In genomic region chr8:71507589-71508104, GRCm38 (mm10) we compare ENCODE assay signal across 8 mouse cellular contexts. TPM values are rescaled to one million over a fixed set of nuclear protein-coding genes. Genes with fewer than 3 reads are reported as not detected.
DNase-seq lines count a peak whose midpoint lies in the region; ATAC-seq and TF ChIP-seq lines count a peak whose summit lies in the region.

No protein-coding gene starts in this region.

- DNase-seq in urinary bladder, adult 18-20 months (ENCODE audit: low spot score in 2 of 2), result peak; percentile 42 to 57
- DNase-seq in urinary bladder, postnatal 10 days (ENCODE audit: low spot score), result no peak
- DNase-seq in heart, adult 9 months (ENCODE audit: low spot score in 2 of 2), result peak; percentile 76 to 84
- peak; percentile 52 to 59 for DNase-seq in kidney, adult 8-10 months
- peak; percentile 91 for DNase-seq in limb, embryonic 14.5 days (ENCODE audit: low spot score)
- peak; percentile 78 for DNase-seq in testis, postnatal 10 days (ENCODE audit: low spot score)

- H3K9me3 ChIP-seq in embryonic facial prominence, embryonic 15.5 days (replicated peaks), result no peaks in the 10 kb centered on the region
- H3K9me3 ChIP-seq in limb, embryonic 14.5 days (ENCODE audit: control insufficient read depth, low read length), result no peaks in the 10 kb centered on the region
- H3K9me3 ChIP-seq in midbrain, embryonic 16.5 days (replicated peaks; ENCODE audit: control insufficient read depth, low read length, poor library complexity, severe bottlenecking), result no peaks in the 10 kb centered on the region

- no peak for TF ChIP-seq POLR2A in limb, embryonic 14.5 days (IDR thresholded peaks at IDR 0.05; ENCODE audit: borderline replicate concordance, extremely low read depth, insufficient read depth, insufficient read length)

- H3K4me1 ChIP-seq in embryonic facial prominence, embryonic 15.5 days, result peaks cover 14% of the 10 kb centered on the region
- H3K4me1 ChIP-seq in limb, embryonic 14.5 days (ENCODE audit: control insufficient read depth, insufficient read depth, low read length), result no peaks in the 10 kb centered on the region
- peaks cover 3% of the 10 kb centered on the region; the same call in 1 of the 2 replicates for H3K4me1 ChIP-seq in midbrain, embryonic 16.5 days (ENCODE audit: control insufficient read depth, insufficient read depth, low read length)

- peak overlapping the region; percentile 46 for H3K4me3 ChIP-seq in embryonic facial prominence, embryonic 15.5 days (replicated peaks)
- H3K4me3 ChIP-seq in limb, embryonic 14.5 days (replicated peaks; ENCODE audit: low read length), result peak overlapping the region; percentile 38
- peak overlapping the region; percentile 45 for H3K4me3 ChIP-seq in midbrain, embryonic 16.5 days (ENCODE audit: low read depth, low read length)

- H3K9ac ChIP-seq in embryonic facial prominence, embryonic 15.5 days, result peak overlapping the region; percentile 21
- H3K9ac ChIP-seq in limb, embryonic 14.5 days (ENCODE audit: low read depth, low read length, severe bottlenecking), result peak overlapping the region; percentile 12; the same call in 1 of the 2 replicates
- peak overlapping the region; percentile 66 for H3K9ac ChIP-seq in midbrain, embryonic 16.5 days (ENCODE audit: low read depth, low read length)

- under 1% methylated on average over 61 of the region's 61 CpGs for WGBS in embryonic facial prominence, embryonic 15.5 days
- WGBS in limb, embryonic 14.5 days, result 3% methylated on average over 54 of the region's 61 CpGs
- WGBS in midbrain, embryonic 16.5 days, result under 1% methylated on average over 61 of the region's 61 CpGs

- H3K27me3 ChIP-seq in embryonic facial prominence, embryonic 15.5 days, result peaks cover 53% of the 10 kb centered on the region
- H3K27me3 ChIP-seq in limb, embryonic 14.5 days (ENCODE audit: control insufficient read depth, insufficient read depth, low read length), result peaks cover 31% of the 10 kb centered on the region
- peaks cover 55% of the 10 kb centered on the region for H3K27me3 ChIP-seq in midbrain, embryonic 16.5 days (ENCODE audit: control insufficient read depth, insufficient read depth, low read depth, low read length)

- peak overlapping the region; percentile 75 for H3K4me2 ChIP-seq in embryonic facial prominence, embryonic 15.5 days (replicated peaks)
- H3K4me2 ChIP-seq in limb, embryonic 14.5 days (replicated peaks; ENCODE audit: low read depth, low read length, severe bottlenecking), result peak overlapping the region; percentile 65
- H3K4me2 ChIP-seq in midbrain, embryonic 16.5 days (ENCODE audit: low read length), result peak overlapping the region; percentile 79

- no peak overlapping the region for H3K27ac ChIP-seq in embryonic facial prominence, embryonic 15.5 days (replicated peaks)
- H3K27ac ChIP-seq in limb, embryonic 14.5 days (replicated peaks; ENCODE audit: low read depth, low read length), result no peak overlapping the region
- H3K27ac ChIP-seq in midbrain, embryonic 16.5 days (ENCODE audit: low read length), result no peak overlapping the region

- H3K36me3 ChIP-seq in embryonic facial prominence, embryonic 15.5 days, result no peaks in the 10 kb centered on the region
- H3K36me3 ChIP-seq in limb, embryonic 14.5 days (ENCODE audit: control insufficient read depth, insufficient read depth, low read length), result no peaks in the 10 kb centered on the region
- H3K36me3 ChIP-seq in midbrain, embryonic 16.5 days (ENCODE audit: control insufficient read depth, insufficient read depth, low read length), result no peaks in the 10 kb centered on the region

- ATAC-seq in embryonic facial prominence, embryonic 15.5 days (ENCODE audit: insufficient number of reproducible peaks, low FRiP score, low TSS enrichment, low read depth), result peak; percentile 70
- peak; percentile 75 for ATAC-seq in limb, embryonic 14.5 days (ENCODE audit: low FRiP score, low read depth)
- ATAC-seq in midbrain, embryonic 16.5 days, result peak; percentile 79

RNA-seq across cellular contexts. Expression of gene Plvap, which starts 3.9 kb away (rescaled TPM):
- polyA plus RNA-seq in embryonic facial prominence, embryonic 15.5 days (2015; fragmentation: Nextera tagmentation; extraction: Ambion mirVana), result 61.4 and 62.8 TPM in 2 replicates
- 59.8 and 77.7 TPM in 2 replicates for polyA plus RNA-seq in limb, embryonic 14.5 days (2012; rRNA removed)
- polyA plus RNA-seq in limb, embryonic 14.5 days (2014; fragmentation: Nextera tagmentation; extraction: Ambion mirVana), result 53.2 and 57.2 TPM in 2 replicates
- 5.7 and 6.5 TPM in 2 replicates for polyA plus RNA-seq in midbrain, embryonic 16.5 days (2015; fragmentation: Nextera tagmentation; extraction: Ambion mirVana)

RNA-seq across cellular contexts. Expression of gene Ccdc194, which starts 17.9 kb away (rescaled TPM):
- polyA plus RNA-seq in embryonic facial prominence, embryonic 15.5 days (2015; fragmentation: Nextera tagmentation; extraction: Ambion mirVana), result 2.4 and 3.0 TPM in 2 replicates
- polyA plus RNA-seq in limb, embryonic 14.5 days (2012; rRNA removed), result 1.3 and 1.6 TPM in 2 replicates
- 0.57 and 1.2 TPM in 2 replicates for polyA plus RNA-seq in limb, embryonic 14.5 days (2014; fragmentation: Nextera tagmentation; extraction: Ambion mirVana)
- polyA plus RNA-seq in midbrain, embryonic 16.5 days (2015; fragmentation: Nextera tagmentation; extraction: Ambion mirVana), result 0.11 TPM in 1 of 2 replicates, not detected in the other

RNA-seq across cellular contexts. Expression of gene Gtpbp3, which starts 19.7 kb away (rescaled TPM):
- 15.9 and 17.3 TPM in 2 replicates for polyA plus RNA-seq in embryonic facial prominence, embryonic 15.5 days (2015; fragmentation: Nextera tagmentation; extraction: Ambion mirVana)
- polyA plus RNA-seq in limb, embryonic 14.5 days (2012; rRNA removed), result 41.6 and 59.5 TPM in 2 replicates
- polyA plus RNA-seq in limb, embryonic 14.5 days (2014; fragmentation: Nextera tagmentation; extraction: Ambion mirVana), result 5.9 and 6.8 TPM in 2 replicates
- 11.8 and 12.5 TPM in 2 replicates for polyA plus RNA-seq in midbrain, embryonic 16.5 days (2015; fragmentation: Nextera tagmentation; extraction: Ambion mirVana)

RNA-seq across cellular contexts. Expression of gene Ano8, which starts 21.9 kb away (rescaled TPM):
- polyA plus RNA-seq in embryonic facial prominence, embryonic 15.5 days (2015; fragmentation: Nextera tagmentation; extraction: Ambion mirVana), result 3.0 and 3.7 TPM in 2 replicates
- 37.2 and 43.3 TPM in 2 replicates for polyA plus RNA-seq in limb, embryonic 14.5 days (2012; rRNA removed)
- 1.8 and 3.0 TPM in 2 replicates for polyA plus RNA-seq in limb, embryonic 14.5 days (2014; fragmentation: Nextera tagmentation; extraction: Ambion mirVana)
- polyA plus RNA-seq in midbrain, embryonic 16.5 days (2015; fragmentation: Nextera tagmentation; extraction: Ambion mirVana), result 4.0 and 5.9 TPM in 2 replicates

RNA-seq across cellular contexts. Expression of gene Bst2, which starts 29.6 kb away (rescaled TPM):
- 34.8 and 35.5 TPM in 2 replicates for polyA plus RNA-seq in embryonic facial prominence, embryonic 15.5 days (2015; fragmentation: Nextera tagmentation; extraction: Ambion mirVana)
- polyA plus RNA-seq in limb, embryonic 14.5 days (2012; rRNA removed), result 47.2 and 50.6 TPM in 2 replicates
- 12.4 and 16.5 TPM in 2 replicates for polyA plus RNA-seq in limb, embryonic 14.5 days (2014; fragmentation: Nextera tagmentation; extraction: Ambion mirVana)
- polyA plus RNA-seq in midbrain, embryonic 16.5 days (2015; fragmentation: Nextera tagmentation; extraction: Ambion mirVana), result 6.8 and 7.9 TPM in 2 replicates

Comparison
In these comparisons a context has a peak if more than half of its experiments do, and no peak if none do; other contexts are left out.
1. H3K9ac ChIP-seq: peak in every context shown above with its lines; median percentile 66 in midbrain, embryonic 16.5 days; 21 in embryonic facial prominence, embryonic 15.5 days; 12 in limb, embryonic 14.5 days.